Mouse (Mus musculus) kidney, postnatal 4 days (tissue): ENCODE measurements around the gene Ahnak.
"Not testable (repeated sequence)": the region's sequence is repeated elsewhere in the genome, so short reads cannot be mapped to it uniquely, and the experiment has no call there.

Source experiments
- DNase-seq, 2 experiments: peaks; one replicate each; pipeline ENCODE4 v3.0.0; 2021; ENCODE audit warnings: mixed read lengths in 2 of 2

Ahnak gene

DNA sequence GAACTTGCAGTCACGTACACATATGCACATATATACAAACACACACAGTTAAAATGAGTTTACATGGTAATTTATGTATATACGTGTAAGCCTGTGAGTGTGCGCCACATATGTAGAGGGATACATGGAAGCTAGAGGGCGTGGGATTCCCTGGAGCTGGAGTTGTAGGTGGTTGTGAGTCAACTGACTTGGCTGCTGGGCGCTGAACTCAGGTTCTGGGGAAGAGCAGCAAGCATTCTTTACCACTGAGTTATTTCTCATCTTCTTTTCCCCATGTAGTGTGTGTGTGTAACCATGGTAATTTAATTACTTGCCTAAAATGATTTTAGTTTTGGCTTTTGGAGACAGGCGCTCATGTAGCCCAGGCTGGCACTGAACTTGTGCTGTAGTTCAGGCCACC, 7.5 kb downstream of the Ahnak start:
- no peak for DNase-seq

DNA sequence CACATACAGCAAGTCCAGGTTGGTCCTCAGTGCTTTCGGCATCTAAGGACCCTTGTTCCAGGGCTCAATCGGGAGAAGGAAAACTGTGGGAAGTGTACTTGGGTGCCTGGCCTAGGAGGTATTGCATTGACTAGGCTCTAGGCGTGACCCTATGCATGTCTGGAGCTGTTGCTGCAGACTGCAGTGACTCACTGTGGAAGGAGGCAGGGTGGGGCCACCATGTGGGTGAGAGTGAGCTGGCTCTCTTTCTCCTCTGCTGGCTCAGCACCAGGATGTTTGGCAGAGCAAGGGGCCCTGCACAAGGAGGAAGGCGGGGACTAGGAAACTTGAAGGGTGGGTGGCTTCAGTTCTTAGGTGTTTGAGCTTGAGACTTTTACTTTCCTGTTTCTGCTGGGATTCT, 8.5 kb downstream of the Ahnak start:
- peak; percentile 75 to 83 for DNase-seq

DNA sequence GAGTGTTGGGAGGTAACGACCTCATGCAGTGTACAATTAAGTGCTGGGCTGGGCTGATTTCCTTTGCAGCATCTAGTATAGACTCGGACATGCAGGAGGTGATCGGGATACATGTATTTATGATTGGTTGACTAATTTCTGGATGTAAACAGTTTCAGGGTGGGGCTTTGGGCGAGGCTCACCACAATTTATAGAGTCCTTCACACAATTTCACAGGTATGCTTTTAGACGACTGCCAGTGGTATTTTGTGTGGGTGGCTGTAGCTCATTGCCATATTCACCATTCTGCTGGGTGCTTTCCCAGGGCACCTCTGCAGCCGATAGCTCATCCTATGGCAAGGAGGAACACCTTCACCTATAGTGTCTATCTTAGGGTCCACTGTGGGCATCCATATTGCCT, 9.5 kb downstream of the Ahnak start:
- no peak for DNase-seq

DNA sequence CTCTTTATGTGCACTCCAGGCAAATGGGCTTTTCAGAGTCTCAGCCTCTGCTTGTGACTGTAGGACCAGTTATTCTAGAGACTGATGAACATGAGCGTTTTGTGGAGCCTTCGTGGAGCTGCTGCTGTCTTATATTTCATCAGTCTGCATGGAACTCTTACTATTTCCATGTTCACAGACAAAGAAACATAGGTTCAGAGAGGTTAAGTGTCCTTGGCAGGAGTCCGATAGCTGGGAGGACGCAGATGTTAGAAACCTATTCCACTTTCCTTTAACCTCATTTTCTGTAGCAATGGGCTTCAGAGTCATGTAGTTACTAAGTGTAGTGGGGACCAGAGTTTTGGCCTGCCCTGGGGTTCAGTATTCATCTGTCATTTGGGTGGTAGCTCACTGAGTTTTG, 10.1 kb downstream of the Ahnak start:
- no peak for DNase-seq

DNA sequence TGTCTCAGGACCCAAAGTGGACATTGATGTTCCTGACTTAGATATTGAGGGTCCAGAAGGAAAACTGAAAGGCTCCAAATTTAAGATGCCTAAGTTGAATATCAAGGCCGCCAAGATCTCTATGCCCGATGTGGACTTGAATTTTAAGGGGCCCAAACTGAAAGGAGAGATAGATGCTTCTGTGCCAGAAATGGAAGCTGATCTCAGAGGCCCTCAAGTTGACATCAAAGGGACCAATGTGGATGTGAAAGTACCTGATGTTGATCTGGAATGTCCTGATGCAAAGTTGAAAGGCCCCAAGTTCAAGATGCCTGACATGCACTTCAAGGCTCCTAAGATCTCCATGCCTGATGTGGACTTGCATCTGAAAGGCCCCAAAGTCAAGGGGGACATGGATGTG, 17.8 kb downstream of the Ahnak start:
- not testable (repeated sequence) for DNase-seq

DNA sequence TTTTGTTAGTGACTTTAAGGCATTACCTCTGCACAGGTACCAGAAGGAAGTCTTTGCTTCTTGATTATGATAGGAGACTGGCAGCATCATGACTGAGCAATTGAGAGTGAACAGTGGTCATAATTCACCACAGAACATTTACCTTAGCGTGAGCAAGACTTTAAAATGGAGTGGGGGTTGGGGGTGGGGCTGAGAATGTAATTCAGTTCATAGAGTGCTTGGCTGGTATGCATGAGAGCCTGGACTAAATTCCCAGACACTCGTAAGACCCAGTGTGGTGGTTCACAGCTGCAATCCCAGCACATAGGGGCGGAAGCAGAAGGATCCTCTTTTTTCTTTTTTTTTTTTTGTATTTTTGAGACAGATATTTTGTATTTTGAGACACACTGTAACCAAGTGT, 30.2 kb downstream of the Ahnak start:
- DNase-seq, result no peak

DNA sequence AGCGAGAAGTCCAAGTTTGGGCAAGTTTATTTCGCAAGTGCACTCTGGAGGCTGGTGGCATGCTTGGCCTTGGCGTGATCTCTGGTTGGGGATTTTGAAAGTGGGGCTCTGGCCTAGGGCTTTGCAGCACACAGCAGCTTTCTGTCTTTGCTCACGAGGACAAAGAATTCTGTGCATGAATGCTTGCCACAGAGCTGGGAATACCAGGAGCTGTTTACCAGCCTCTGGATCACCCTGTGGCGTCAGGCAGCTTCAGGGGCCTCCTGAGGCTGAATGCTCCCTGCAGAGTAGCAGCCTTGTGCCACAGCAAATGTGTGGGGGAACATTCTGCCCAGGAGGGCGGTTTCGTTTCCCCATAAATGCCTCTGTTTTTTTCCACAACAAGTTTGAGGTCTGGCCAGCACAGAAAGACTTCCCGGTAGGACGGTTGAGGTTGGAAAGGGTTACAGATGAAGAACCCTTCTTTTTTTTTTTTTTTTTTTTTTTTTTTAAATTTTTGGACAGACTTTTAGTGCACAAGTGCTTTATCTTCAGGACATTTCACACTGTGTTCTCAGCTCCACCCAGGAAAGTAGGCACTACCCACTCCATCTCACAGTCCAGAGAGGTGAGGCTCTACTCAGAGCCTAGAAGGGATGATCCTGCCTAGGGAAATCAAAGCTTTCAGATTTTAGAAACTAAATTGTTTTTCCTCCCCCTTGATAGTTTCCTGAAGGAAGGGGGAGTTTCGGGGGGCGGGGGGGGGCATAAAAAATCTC, 34.1 kb downstream of the Ahnak start:
- peak; percentile 23 to 45 for DNase-seq

DNA sequence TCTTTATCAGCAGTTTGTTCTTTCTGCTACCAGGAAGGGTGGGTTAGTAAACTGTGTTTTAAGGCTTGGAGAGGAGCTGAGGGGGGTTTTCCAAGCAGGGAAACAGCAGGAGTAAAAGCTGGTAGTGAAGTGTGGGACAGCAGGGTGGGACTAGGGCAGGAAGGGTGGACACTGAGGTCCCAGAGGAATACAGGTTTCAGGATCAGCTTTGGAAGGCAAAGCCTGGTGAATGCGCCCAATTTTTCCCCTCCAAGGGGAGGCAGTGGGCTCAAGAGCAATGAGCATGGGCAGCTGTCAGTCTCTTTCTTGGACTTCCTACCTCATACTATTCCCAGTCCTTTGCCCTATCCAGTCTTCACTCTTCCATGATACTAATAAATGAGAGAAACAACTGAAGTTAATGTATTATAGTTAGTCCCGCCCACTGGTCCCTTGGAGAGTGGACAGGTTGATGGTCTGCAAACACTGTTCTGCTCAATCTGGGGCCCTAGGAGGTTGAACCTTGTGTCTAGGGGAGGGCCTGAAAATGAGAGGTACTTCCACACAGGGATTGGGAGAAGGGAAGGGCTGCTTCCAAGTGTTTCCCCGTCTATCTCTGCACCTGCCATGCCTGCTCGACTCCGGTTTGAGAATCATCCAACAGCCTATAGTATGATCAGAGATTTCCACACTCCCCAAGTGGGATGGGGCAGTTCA, 36.6 kb downstream of the Ahnak start:
- DNase-seq, result no peak

DNA sequence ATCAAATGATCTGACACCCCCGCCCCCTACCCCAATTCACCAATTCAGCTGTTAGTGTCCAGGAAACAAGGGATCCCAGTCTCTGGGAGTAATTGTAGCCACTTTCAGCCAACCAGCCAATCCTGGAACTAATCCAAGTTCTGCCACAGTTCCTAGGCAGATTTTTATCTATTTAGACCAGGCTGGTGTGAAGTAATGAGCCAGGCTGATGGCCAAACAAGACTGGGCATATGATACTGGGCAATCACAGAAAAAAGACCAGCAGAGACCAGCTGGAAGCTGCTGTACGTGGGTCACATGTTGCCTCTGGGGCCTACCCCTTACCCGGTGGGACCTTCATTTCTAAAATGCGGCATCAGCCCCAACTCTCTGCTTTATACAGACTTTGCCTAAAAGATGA, 37.5 kb downstream of the Ahnak start:
- DNase-seq, result no peak

DNA sequence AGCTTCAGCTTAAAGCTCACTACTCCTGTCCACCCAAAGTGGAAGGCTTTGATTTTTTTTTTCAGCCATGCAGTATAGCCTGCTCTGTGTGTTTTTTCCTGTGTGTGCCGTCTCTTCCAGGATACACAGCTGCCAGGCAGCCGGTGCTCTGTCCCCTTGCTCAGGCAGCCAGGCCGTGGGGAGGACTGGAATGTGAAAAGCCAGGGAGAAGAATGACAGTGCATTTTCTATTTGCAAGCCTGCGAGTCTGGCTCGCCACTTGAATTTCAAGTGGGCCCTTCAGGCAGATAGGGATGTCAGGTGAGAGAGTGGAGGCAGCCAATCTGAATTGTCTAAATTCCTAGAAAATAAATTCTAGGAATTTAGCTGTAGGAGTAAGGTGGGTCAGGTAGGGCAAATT, 38.7 kb downstream of the Ahnak start:
- peak in 1 of 2 experiments; percentile 49 for DNase-seq

DNA sequence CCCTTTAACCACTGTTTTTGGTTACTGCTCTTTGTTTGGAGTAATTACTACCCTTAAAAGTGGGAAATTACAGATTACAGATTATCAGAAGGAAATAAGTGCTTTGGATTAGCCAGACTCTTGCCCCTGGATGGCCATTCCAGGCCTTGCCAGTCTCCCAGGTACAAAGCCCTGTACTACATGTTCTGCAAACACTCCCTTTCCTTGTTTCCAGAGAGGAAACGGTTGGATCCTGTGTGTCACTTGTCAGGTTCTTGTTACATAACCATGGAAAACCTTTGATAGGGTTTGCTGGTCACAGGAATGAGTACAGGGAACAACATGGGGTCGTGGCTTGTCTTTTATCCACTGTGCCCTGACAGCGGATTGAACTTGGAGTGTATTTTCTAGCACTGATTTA, 39.3 kb downstream of the Ahnak start:
- no peak for DNase-seq

DNA sequence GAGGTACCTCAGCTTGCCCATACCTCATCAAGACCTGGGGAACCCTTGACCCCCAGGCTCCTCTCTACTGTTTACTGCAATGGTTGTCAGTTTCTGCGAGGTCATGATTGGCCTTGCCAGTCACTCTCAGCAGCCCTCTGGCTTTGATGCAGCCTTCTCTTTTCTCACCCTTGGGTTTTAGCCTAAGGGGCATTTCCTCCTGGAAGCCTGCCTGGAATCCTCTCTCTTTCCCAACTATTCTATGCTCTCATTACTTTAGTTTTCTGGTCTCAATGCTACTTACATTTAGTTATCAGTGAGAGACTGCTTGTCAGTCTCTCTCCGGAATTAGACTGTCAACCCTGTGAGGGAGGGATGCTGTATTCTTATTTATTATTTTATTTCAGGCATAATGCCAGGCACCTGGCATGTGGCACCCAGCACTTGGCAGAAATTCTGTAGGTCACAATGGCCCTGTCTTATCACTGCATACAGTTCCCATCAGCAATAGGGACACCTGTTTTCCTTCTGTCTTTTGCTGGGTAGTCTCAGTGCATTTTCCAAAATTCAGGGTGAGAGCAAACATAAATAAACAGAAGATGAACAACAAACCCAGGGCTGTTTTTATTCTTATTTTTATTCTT, 40.7 kb downstream of the Ahnak start:
- no peak for DNase-seq

DNA sequence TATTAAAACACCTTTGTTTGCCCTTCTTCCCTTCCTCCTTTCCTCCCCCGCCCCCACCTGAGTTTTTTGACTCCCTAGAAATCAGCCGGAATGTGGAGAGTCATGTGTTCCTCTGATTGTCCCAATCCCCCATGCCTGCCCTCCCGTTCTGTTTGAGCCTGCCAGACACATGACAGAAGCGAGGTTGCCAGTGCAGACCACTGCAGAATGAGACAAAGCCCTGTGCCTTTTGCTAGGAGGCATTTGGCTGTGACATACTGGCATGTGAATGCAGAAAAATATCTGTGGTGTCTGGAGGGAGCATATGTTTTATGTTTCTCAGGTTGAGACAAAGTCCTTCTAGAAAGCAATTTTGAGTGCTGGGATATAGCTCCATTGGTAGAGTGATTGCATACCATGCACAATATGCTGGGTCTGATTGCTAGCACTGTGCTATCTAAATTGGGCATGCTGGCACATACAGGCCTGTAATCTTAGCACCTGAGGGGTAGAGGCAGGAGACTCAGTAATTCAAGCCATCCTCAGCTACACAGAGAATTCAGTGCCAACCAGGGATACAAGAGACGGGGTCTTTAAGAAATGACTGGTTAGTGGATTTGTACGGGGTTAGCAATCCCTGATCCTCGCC, 43.5 kb downstream of the Ahnak start:
- DNase-seq, result no peak

DNA sequence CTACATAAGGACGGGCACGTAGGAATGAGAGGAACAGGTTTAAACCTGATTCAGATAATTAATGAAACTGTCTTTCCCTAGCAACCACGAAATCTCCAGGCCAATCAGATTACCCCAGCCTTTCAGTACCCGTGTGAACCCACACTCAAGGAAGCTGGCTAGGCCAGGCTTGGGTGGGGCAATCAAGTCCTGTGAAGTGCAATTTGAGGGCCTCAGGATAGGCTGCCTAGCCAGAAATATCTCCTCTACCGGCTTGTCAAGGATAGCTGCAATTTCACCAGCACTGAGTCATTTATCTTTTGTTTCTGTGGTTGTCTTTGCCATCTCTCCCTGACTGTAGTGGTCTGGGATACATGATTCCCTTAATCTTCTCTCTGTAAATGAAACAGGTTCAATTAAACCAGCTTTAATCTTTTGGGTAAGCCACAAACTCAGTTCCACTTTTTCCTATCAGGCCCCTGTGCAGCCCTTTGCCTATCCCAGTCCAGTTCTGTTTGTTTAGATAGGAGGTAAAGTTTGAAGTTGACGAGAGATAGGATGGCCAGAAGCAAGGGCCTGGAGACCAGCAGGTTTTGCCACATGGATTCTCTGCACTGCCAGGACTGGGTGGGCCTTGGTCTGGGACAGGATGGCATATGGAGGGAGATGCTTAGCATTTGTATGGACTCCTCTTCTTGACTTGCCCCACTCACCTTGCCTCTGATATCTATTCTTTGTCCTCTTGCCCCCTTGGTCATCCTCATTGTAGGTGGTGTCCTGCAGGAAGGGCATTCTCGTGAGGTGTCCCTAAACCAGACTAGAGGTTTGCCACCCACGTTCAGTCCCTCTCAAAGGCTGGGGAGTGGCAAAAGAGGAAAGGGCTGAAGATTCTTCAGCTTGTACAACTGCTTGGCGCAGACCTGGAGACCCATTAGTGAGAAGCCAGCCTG, 44.6 kb downstream of the Ahnak start:
- DNase-seq, result peak in 1 of 2 experiments; percentile 26

DNA sequence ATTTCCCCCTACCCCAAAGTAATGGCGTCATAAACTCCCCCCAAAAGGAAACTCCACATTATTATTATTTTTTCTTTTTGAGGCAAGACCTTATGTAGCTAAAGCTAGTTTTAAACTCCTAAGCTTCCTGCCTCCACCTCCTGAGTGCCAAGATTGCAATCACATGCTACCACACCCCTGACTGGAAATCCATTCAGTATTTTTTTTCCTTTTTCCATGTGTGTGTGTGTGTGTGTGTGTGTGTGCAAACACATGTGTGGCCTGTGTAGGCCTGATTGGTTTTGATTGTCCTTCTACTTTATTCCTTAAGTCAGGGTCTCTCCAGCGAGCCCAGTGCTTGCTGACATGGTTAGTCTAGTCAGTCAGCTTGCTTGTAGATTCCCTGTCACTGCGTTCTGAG, 45.4 kb downstream of the Ahnak start:
- no peak for DNase-seq

DNA sequence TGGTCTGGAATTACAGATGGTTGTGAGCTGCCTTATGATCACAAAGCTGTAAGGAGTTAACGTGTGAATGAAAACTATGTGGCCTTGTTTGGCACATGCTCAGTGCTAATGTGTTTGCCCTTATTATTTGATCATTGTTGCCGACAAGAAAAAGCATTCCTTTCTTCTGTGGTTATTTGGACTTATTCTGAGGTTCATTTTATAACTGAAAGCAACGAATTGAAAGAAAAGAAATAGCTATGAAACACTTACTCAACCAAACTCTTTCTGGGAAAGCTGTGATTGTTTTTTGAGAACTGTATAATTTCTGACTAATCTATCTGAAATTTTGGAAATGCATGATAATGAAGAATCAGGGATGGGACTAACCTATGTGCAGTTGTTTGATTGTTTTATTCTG, 46.0 kb downstream of the Ahnak start:
- DNase-seq, result no peak

DNA sequence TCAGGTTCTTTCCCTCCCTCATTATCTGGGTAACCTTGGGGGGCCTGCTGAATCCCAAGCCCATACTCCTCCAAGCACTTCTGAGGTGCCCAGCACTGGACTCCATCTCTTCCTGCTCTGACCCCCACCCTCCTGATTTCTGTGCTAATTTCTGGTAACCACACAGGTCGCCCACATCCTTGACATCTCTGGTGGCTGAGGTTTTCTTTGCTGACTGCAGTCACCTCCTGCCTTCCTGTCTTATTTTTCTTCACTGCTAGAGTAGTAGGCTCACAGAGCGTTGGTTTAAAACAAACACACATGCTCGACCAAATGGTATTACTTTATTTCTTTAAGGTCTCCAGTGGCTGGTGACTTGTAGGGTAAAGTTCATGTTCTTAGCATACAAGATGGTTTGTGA, 49.1 kb downstream of the Ahnak start:
- DNase-seq, result no peak

DNA sequence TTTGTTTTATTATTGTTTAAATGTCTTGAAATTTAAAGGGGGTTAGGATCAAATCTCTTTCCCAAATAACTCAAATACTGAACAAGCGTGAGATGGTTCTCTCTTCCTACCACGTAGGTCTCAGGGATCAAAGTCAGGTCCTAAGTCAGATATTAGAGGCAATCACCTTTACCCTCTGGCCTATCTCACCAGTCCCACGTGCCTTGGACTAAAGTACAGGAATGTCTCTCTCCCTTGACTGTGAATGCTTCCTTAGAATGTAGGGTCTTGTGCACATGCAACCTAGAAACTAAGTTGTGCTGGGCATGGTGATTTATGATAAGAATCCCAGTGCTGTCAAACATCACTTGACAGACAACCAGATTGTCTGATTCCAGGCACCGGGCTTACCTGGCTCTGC, 50.2 kb downstream of the Ahnak start:
- DNase-seq, result no peak

DNA sequence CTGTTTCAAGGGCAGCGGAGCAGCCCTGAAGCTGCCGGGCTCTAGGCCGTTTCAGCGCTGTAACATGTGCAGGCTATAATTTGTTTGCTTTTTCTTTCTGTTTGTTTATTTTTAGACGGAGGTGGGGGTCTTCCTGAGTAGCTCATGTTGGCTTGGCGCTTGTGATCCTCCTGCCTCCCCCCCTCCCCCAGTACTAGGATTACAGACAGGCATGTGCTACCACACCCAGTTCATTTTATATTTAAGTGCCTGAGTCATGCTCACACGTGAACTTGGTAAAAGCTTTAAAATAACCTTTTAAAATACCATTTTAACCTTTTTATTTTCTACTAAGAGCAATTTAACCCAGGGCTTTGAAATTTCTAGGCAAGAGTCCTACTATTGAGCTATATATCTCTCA, 50.8 kb downstream of the Ahnak start:
- DNase-seq, result no peak

DNA sequence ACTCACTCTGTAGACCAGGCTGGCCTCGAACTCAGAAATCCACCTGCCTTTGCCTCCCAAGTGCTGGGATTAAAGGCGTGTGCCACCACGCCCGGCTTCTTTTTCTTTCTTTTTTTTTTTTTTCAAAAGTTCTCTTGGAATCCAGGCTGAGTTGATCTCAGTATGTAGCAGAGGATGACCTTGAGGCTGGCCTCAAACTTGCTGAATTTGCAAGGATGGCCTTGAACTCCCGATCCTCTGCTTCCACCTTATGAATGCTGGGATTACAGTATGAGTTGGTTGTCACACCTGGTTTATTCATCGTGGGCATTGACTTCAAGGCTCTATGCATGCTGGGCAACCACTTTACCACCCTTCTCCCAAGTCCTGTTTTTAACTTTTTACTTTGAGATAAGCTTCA, 51.6 kb downstream of the Ahnak start:
- DNase-seq, result no peak

DNA sequence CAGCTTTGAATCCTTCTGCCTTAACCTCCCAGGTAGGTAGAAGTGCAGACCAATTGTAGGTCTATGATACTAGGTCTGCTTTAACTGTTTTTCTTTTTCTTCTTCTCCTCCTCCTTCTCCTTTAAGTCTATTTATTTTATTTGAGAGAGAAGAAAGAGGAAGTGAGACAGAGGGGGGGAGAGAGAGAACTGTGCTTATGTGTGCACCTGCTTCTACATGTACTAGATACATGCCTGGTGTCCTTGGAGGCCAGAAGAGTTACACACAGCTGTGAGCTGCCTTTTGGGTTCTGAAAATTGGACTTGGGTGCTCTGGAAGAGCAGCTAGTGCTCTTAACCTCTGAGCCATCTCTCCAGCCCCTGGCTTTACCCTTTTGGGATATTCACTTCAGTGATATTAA, 52.0 kb downstream of the Ahnak start:
- DNase-seq, result no peak

DNA sequence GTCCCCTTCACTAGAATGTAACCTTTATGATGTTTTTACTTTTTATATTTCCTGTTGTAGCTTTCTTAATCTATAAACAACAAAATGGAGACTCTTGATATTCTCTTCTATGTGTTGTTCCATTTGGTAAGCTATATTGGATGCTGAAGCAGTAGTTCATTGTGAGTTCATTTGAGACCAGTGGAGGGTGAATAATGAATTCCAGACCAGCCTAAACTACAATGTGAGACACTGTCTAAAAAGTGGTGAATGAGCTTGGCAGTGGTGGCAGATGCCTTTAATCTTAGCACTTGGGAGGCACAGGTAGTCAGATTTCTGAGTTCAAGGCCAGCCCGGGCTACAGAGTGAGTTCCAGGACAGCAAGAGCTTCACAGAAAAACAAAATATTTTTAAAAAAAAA, 54.0 kb downstream of the Ahnak start:
- no peak for DNase-seq

DNA sequence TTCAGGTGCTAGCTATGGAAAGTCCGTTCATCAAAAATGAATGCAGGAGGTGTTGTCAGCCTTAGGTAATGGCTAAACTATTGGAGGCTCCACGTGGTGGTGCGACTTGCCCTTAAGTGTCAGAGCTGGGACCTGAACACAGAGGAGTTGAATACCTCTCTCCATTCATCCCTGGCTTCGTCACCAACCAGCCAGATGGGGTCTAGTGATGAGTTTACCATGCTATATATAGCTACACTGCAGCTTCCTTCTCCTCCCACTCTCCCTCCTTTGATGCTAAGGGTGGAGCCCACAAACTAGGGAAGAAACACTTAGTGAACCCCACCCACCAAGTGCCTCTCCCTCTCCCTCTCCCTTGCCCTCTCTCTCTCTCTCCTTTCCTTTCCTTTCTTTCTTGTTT, 55.2 kb downstream of the Ahnak start:
- no peak for DNase-seq
